Mouse (Mus musculus) thymus, postnatal 0 days (tissue): Measurements from ENCODE around the gene Cct8. TPM values are rescaled to one million over a fixed set of nuclear protein-coding genes. Genes with fewer than 3 reads are reported as not detected.

Source experiments
- DNase-seq: peaks from one replicate; pipeline ENCODE4 v3.0.0-alpha.2; 2015; ENCODE audit warnings: low spot score
- polyA plus RNA-seq: library from polyadenylated mRNA; unstranded; fragments of >200 nt; fragmentation: Nextera tagmentation; extraction: Ambion mirVana; gene quantifications from 2 replicates; pipeline ENCODE4 v1.2.1, GENCODE M21; 2015

Gene Cct8
- polyA plus RNA-seq, 1 experiment from 2014 or later, result 404 TPM

DNA sequence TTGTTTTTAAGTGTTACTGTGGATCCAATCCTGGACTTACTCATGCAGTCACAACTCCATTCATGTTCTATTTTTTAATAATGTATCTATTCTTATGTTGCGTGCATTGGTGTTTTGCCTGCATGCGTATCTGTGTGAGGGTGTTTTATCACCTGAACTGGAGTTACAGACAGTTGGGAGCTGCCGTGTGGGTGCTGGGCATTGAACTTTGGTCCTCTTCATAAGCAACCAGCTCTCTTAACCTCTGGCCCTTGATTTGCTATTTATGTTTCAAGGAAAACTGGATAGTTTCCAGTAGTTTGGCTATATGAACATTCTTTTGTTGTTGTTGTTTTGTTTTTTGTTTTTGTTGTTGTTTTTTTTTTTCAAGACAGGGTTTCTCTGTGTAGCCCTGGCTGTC is 50.1 kb downstream of the Cct8 start:
- DNase-seq, result no peak

DNA sequence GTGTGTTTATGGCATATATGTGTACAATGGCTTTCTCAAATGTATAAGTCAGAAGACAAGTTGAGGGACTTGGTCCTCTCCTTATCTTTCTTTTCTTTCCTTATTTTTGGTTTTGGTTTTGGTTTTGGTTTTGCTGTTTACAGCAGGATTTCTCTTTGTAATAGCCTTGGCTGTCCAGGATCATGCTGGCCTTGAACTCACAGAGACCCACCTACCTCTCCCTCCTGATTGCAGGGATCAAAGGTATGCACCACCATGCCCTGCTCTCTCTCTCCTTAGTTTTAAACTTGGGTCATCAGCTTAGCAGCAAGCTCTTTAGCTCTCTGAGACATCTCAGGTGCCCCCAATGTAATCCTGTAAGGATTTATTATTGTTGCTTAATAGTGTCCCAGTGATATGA is 50.6 kb downstream of the Cct8 start:
- no peak for DNase-seq

DNA sequence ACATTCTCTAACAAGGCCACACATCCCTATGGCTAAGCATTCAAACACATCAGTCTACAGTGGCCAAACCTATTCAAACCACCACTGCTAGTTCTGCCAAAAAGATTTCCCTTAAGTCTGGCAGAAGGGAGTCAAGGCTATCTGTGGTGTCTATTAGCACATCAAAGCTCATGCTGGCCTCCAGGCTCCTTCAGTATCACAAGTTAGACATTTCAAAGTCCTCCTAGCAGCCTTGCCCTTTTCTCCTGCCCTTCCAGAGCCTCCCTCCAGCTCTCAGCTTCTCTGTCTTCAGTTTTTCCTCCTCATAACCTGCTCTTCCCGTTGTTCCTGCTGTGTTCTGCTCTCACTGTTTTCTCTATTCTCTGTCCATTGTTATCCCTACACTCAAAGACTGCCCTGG is 51.6 kb downstream of the Cct8 start:
- no peak for DNase-seq

DNA sequence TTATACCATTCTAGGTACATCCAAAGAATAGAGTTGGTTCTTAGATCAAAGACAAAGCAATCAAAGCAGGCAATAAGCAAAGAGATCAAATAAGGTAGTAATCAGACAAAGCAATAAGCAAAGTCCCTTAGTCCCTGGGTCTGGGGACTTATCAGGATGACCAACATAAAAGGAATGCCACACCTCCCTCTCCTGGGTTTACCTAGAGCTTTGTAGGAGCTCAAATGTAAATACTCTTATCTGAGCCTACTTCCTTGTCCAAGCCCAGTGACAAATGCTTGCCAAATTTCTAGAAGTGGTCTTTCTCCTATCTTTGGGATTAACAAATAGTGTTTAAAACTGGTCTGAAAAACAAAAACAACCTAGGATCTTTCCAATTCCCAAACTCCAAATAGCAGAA is 52.4 kb downstream of the Cct8 start:
- DNase-seq, result no peak

DNA sequence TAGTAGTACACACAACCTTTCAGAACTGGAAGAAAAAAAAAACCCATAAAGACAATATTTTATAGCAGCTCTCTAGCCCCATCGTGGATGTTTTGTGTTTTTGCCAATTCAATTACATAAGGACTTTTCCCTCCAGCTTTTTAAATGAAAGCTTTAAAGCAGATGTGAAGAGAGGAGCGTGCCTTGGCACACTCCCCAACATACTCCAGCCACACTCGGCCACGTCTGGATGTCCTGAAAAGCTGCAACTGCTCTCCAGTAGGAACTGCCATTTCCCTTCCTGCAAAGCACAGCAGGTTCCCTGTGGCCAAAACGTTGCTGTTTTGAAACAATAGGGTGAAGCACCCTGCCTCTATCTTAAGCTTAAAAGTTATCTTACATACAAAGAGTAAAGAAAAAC is 53.4 kb downstream of the Cct8 start:
- no peak for DNase-seq

DNA sequence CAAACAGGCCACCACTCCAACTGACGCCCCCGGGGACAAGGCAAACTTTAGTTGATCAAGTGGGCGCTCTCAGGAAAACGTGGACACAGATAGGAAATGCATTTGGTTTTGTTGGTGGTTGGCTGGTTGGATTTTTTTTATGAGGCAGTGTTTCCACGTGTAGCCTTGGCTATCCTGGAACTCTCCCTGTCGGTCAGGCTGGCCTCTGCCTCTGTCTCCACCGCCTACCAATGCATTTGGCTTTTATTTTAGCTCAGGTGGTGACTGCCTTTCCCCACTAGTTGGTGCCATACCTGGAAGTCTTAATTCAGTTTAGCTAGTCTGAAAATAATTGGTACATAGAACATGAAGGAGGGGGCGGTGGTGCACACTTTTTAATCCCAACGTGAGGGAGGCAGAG is 54.6 kb downstream of the Cct8 start:
- peak; percentile 36 for DNase-seq

DNA sequence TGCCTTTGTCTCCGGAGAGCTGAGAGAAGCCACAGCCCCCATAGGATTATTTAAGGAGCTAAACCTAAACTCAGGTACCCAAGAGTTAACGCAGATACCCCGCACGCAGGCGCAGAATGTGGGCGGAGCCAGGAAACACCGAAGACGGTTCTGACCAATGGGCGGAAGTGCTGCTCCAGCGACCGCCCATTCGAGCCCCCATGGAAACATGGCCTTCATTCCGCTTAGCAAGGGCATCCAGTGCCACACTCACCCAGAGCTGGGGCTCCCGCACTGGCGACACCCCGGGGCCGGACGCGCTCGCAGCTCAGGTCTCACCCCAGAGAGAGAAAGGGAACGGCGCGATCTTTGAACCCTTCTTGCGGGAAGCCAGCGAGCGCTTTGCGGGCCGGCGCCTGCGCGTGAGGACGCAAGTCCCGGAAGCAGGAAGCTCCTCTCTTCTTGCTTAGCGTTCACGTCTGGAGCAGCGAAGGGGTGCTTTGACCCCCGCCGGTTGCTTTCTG is 55.4 kb downstream of the Cct8 start, which contains the start of gene Rwdd2b:
Rwdd2b (minus strand) TSS at position 390 of the 503 bp plus-strand sequence.
- DNase-seq, result peak; percentile 95

DNA sequence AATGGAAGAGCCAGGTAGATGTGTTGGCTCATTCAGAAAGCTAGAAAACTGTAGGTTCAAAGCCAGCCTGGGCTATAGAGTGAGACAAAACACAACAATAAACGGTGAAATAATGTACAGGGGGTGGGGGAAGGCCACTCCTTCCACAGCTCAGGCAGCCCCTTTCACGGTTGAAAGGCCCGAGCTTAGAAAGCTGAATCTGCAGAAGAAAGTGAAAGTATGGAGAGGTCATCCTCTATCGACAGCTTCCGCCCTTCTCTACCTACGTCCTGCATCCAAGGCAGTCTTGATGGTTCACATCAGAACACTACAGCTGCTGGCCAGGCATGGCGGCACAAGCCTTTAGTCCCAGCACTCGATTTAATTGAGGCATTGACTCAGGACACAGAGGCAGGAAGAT is 57.0 kb downstream of the Cct8 start:
- DNase-seq, result no peak

DNA sequence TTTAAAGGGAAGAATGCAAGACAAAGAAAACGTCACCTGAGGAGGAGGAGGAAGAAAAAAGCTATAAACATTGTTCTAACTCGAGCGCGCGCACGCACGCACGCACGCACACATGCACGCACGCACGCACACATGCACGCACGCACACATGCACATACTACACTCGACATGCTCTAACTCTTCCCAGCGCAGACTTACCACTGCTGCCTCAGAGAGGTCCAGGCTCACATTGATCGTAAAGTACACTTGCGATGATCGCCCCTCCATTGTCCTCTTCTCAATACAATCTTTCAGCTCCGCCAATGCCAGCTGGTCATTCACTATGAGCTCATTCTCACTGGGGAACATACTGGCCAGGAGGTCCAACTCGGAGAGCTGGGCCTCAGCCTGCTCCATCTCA is 58.6 kb downstream of the Cct8 start:
- no peak for DNase-seq

DNA sequence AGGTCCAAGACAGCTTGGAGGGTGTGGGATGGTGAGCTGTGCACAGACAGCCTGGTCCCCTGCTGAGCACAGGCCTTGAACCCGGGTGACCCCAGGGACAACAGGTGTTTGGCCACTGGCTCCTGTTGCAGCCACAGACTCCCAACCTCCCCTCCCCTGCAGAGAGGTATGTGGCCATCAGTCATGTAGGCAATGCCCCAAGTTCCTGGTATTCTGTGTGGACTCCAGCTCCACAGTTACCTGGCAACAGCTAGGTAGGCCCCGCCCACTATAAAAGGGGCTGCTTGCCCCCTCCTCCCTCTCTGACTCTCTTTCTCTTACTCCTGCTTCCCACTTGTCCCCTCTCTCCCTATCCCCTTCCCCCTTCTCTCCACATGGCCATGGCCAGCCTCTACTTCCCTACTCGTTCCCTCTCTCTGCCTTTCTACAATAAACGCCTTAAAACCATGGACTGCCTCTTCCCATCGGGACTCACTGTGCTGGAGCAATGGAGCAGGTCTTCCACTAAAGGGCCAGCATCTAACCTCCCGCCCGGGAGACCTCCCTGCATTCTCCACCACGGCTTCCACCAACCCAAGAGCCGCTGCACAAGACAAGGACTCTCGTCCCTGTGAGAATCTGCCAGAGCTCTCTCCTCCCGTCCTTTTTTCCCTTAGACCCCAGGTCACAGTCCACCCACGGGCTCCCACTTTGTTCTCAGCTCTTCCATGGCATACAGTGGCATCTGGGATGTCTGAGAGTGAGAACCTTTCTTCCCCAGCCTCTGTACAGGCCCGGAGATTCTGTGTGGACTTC is 60.1 kb downstream of the Cct8 start:
- no peak for DNase-seq

DNA sequence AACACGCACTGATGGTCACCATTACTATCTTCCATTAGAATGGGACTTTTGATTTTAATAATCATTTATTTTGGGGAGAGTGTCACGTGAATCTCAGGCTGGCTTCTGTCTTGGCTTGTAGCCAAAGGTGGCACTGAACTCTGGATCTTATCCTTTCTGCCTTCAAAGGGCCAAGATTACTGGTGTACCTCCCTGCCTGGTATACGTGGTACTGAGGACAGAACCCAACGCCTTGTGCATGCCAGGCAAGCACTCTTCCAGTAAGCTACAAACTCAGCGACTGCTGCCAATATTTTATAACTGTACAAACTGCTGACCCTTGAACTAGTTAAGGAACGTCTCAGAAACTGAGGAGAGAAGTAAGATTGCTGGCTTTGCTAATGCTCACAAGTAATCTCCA is 60.7 kb downstream of the Cct8 start:
- no peak for DNase-seq

DNA sequence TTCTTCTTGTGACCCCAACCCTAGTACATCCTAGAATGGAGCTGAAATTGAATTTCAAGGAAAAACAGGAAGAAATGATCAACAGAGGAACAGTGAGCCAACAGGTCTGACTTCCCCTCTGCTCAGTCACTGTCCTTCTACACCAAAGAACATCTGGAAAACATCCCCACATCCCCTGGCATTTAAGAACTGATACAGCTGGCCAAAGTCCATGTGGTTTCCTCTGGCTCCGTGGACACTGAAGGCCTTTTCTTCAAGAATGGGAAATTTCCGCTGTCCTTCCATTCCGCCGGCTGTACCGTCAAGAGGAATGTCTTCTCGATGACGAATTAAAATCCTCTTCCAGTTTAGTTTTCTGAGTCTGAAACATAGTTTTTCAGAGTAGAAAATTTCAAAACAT is 61.4 kb downstream of the Cct8 start:
- DNase-seq, result no peak

Other genes with a start within 250 kb of the Cct8 start
- gene N6amt1, start 141.7 kb downstream of the Cct8 start, polyA plus RNA-seq, result 13.1 and 21.0 TPM in 2 replicates
- gene Ltn1, start 63.3 kb downstream of the Cct8 start, polyA plus RNA-seq, result 23.7 and 25.0 TPM in 2 replicates
- gene Rwdd2b, start 55.3 kb downstream of the Cct8 start, polyA plus RNA-seq, result 19.8 and 23.1 TPM in 2 replicates
- gene Usp16, start 41.2 kb downstream of the Cct8 start, polyA plus RNA-seq, result 53.7 and 58.4 TPM in 2 replicates
- 0.77 and 0.81 TPM in 2 replicates for gene Map3k7cl, start 57.5 kb upstream of the Cct8 start, polyA plus RNA-seq
- gene Bach1, start 203.1 kb upstream of the Cct8 start, polyA plus RNA-seq, result 24.1 and 26.0 TPM in 2 replicates